ENCODE assay signal across 8 mouse cellular contexts in genomic region chr7:144931778-144932177, GRCm38 (mm10). TPM values are rescaled to one million over a fixed set of nuclear protein-coding genes. Genes with fewer than 3 reads are reported as not detected.
DNase-seq lines count a peak whose midpoint lies in the region; ATAC-seq lines count a peak whose summit lies in the region.

No protein-coding gene starts in this region.

- H3K4me3 ChIP-seq in heart, embryonic 16.5 days (ENCODE audit: low read length) = no peak overlapping the region
- no peak overlapping the region for H3K4me3 ChIP-seq in heart, embryonic 12.5 days

- H3K4me2 ChIP-seq in heart, embryonic 16.5 days (ENCODE audit: low read depth, low read length) = no peak overlapping the region
- H3K4me2 ChIP-seq in heart, embryonic 12.5 days = no peak overlapping the region

- peaks cover 20% of the 10 kb centered on the region for H3K36me3 ChIP-seq in heart, embryonic 16.5 days (ENCODE audit: control insufficient read depth, insufficient read depth)
- peaks cover 66% of the 10 kb centered on the region for H3K36me3 ChIP-seq in heart, embryonic 12.5 days

- H3K4me1 ChIP-seq in heart, embryonic 16.5 days (ENCODE audit: control insufficient read depth, insufficient read depth, low read length) = peaks cover 4% of the 10 kb centered on the region; the same call in 1 of the 2 replicates
- peaks cover 19% of the 10 kb centered on the region for H3K4me1 ChIP-seq in heart, embryonic 12.5 days (replicated peaks)

- H3K9ac ChIP-seq in heart, embryonic 16.5 days (ENCODE audit: low read length) = no peak overlapping the region
- no peak overlapping the region for H3K9ac ChIP-seq in heart, embryonic 12.5 days

- no peaks in the 10 kb centered on the region for H3K27me3 ChIP-seq in heart, embryonic 16.5 days (ENCODE audit: control insufficient read depth, insufficient read depth, low read length)
- no peaks in the 10 kb centered on the region for H3K27me3 ChIP-seq in heart, embryonic 12.5 days (replicated peaks)

- H3K27ac ChIP-seq in heart, embryonic 16.5 days (ENCODE audit: low read length) = no peak overlapping the region
- H3K27ac ChIP-seq in heart, embryonic 12.5 days (ENCODE audit: poor library complexity, severe bottlenecking) = no peak overlapping the region

- no peaks in the 10 kb centered on the region for H3K9me3 ChIP-seq in heart, embryonic 16.5 days (replicated peaks; ENCODE audit: control insufficient read depth, low read length)
- no peaks in the 10 kb centered on the region for H3K9me3 ChIP-seq in heart, embryonic 12.5 days (replicated peaks)

- ATAC-seq in heart, embryonic 16.5 days (replicated peaks; ENCODE audit: extremely low read depth, insufficient read depth, low FRiP score) = 0 out of 2 replicates have a peak, but pooled peaks have one; percentile 9
- ATAC-seq in heart, embryonic 12.5 days (ENCODE audit: insufficient number of reproducible peaks, low FRiP score) = no peak
- ATAC-seq in inflammation-experienced regulatory T-cells, adult 6 months = peak; percentile 35

- DNase-seq in 416B (ENCODE audit: low read depth) = peak; percentile 48
- peak; percentile 46 for DNase-seq in NIH3T3 (ENCODE audit: low read depth)
- peak; percentile 81 for DNase-seq in retina, embryonic 14.5 days (ENCODE audit: low spot score)
- no peak for DNase-seq in frontal cortex, postnatal 14 days (ENCODE audit: low spot score in 2 of 2)
- no peak for DNase-seq in urinary bladder, adult 18-20 months (ENCODE audit: low spot score in 2 of 2)

- WGBS in heart, embryonic 16.5 days = 21% methylated on average over 3 of the region's 3 CpGs
- WGBS in heart, embryonic 12.5 days = 10% methylated on average over 3 of the region's 3 CpGs

RNA-seq across cellular contexts. Expression of gene Ccnd1, which starts 7.9 kb away (rescaled TPM):
- 45.6 and 55.2 TPM in 2 replicates for polyA plus RNA-seq in heart, embryonic 16.5 days (2015; fragmentation: Nextera tagmentation; extraction: Ambion mirVana)
- 81.2 and 89.9 TPM in 2 replicates for polyA plus RNA-seq in heart, embryonic 12.5 days (2016; fragmentation: Nextera tagmentation; extraction: Ambion mirVana)
- 1 to 10 TPM; 1.2 to 1.8 (median 1.5) TPM for polyA plus RNA-seq in inflammation-experienced regulatory T-cells, adult 6 months (2017; shearing (Covaris generic))

RNA-seq across cellular contexts. Expression of gene LTO1, which starts 16.9 kb away (rescaled TPM):
- 20.2 and 23.7 TPM in 2 replicates for polyA plus RNA-seq in heart, embryonic 16.5 days (2015; fragmentation: Nextera tagmentation; extraction: Ambion mirVana)
- 20.1 and 21.4 TPM in 2 replicates for polyA plus RNA-seq in heart, embryonic 12.5 days (2016; fragmentation: Nextera tagmentation; extraction: Ambion mirVana)
- 10 to 100 TPM; 27.4 to 42.5 (median 30.4) TPM for polyA plus RNA-seq in inflammation-experienced regulatory T-cells, adult 6 months (2017; shearing (Covaris generic))

RNA-seq across cellular contexts. Expression of gene Fgf15, which starts 35.4 kb away (rescaled TPM):
- polyA plus RNA-seq in heart, embryonic 16.5 days (2015; fragmentation: Nextera tagmentation; extraction: Ambion mirVana) = 0.20 TPM in 1 of 2 replicates, not detected in the other
- polyA plus RNA-seq in heart, embryonic 12.5 days (2016; fragmentation: Nextera tagmentation; extraction: Ambion mirVana) = 0.10 TPM in 1 of 2 replicates, not detected in the other
- polyA plus RNA-seq in inflammation-experienced regulatory T-cells, adult 6 months (2017; shearing (Covaris generic)) = not detected

Comparison
In these comparisons a context has a peak if more than half of its experiments do, and no peak if none do; other contexts are left out.
1. DNase-seq: peak in 416B (single experiment), NIH3T3 (single experiment) and retina, embryonic 14.5 days (single experiment); none in frontal cortex, postnatal 14 days (0 of 2) and urinary bladder, adult 18-20 months (0 of 2).
2. RNA of gene Ccnd1, which starts 7.9 kb away (polyA plus RNA-seq): 81.2 to 89.9 TPM in heart, embryonic 12.5 days and 45.6 to 55.2 TPM in heart, embryonic 16.5 days; 1.2 to 1.8 TPM in inflammation-experienced regulatory T-cells, adult 6 months; every median in the first group is over 10 times any median in the second.